Mouse (Mus musculus) bone marrow, adult 2 months (tissue): ENCODE measurements around the gene Gm6763.
"Not testable (repeated sequence)": the region's sequence is repeated elsewhere in the genome, so short reads cannot be mapped to it uniquely, and the experiment has no call there.

Experiments
- CTCF ChIP-seq: fragments of 200-500 bp; IDR thresholded peaks from 2 replicates; pipeline ENCODE4 v1.5.1; 2011; ENCODE audit warnings: low read length, control low read depth; ENCODE audit not compliant: control insufficient read depth, insufficient read depth
- POLR2A ChIP-seq: fragments of 200-500 bp; IDR thresholded peaks from 2 replicates; pipeline ENCODE4 v1.6.1; 2011; ENCODE audit warnings: low read depth, mild to moderate bottlenecking, control low read depth, low read length, borderline replicate concordance; ENCODE audit not compliant: control insufficient read depth

- not testable (repeated sequence) for TF ChIP-seq POLR2A, CTCF
Measured at GRCm38 (mm10) chr10:104142687-104143086, 8.6 kb upstream of the Gm6763 start, which contains the start of gene Gm21293.
